Mouse (Mus musculus): ENCODE measurements at regions not wholly inside any gene's neighbourhood (a gene's known extent, or its start where the extent isn't known, plus 50 kb on each side); places are given as distances from the start of the nearest gene placed in this dataset.

- POLR2A ChIA-PET: no interaction called here
- in situ Hi-C loops (cut with MboI; ENCODE audit: low pct_unique_long_range_greater_than_20kb): loop anchor here (25.0 kb wide), 1 partner anchor 1451 kb away; no protein-coding TSS in a partner anchor
- no peaks in the 10 kb centered on the region for H3K27me3 ChIP-seq
- ATAC-seq (no peak), DNase-seq (ENCODE audit: low read depth, low spot score) (no peak)
- CTCF ChIA-PET: no interaction called here
- no peak for TF ChIP-seq CTCF (IDR thresholded peaks at IDR 0.05)
These were observed 160.8 kb downstream of the Wdr20rt start for GRCm38 (mm10) chr12:65386005-65386645.

- ATAC-seq: no peak
- in situ Hi-C loops (cut with MboI; ENCODE audit: low pct_unique_long_range_greater_than_20kb): loop anchor here (25.0 kb wide), 1 partner anchor 1450 kb away; no protein-coding TSS in a partner anchor
- no peak for DNase-seq (ENCODE audit: low read depth, low spot score)
- ChIA-PET CTCF (no interaction called here), POLR2A (no interaction called here)
- no peaks in the 10 kb centered on the region for H3K27me3 ChIP-seq
- no peak for TF ChIP-seq CTCF (IDR thresholded peaks at IDR 0.05)
These were observed 161.7 kb downstream of the Wdr20rt start for GRCm38 (mm10) chr12:65387042-65387441.

- DNase-seq (ENCODE audit: low read depth, low spot score): no peak
- H3K27me3 ChIP-seq: peaks cover 6% of the 10 kb centered on the region
- no peak for TF ChIP-seq CTCF (IDR thresholded peaks at IDR 0.05)
- ChIA-PET POLR2A (no interaction called here), CTCF (no interaction called here)
- in situ Hi-C loops (cut with MboI; ENCODE audit: low pct_unique_long_range_greater_than_20kb): loop anchor here (25.0 kb wide), 1 partner anchor 1448 kb away; no protein-coding TSS in a partner anchor
- ATAC-seq: no peak
These were observed 164.2 kb downstream of the Wdr20rt start for GRCm38 (mm10) chr12:65389512-65389911.

GRCm38 (mm10) chr12:65390330-65390729 lies 165.0 kb downstream of the Wdr20rt start:
- in situ Hi-C loops (cut with MboI; ENCODE audit: low pct_unique_long_range_greater_than_20kb): loop anchor here (25.0 kb wide), 1 partner anchor 1447 kb away; no protein-coding TSS in a partner anchor
- no peak for DNase-seq (ENCODE audit: low read depth, low spot score)
- no peak for TF ChIP-seq CTCF (IDR thresholded peaks at IDR 0.05)
- POLR2A ChIA-PET: no interaction called here
- CTCF ChIA-PET: no interaction called here
- peaks cover 6% of the 10 kb centered on the region for H3K27me3 ChIP-seq
- no peak for ATAC-seq

- peak; percentile 90 for ATAC-seq
- ChIA-PET POLR2A (no interaction called here), CTCF (no interaction called here)
- in situ Hi-C loops (cut with MboI; ENCODE audit: low pct_unique_long_range_greater_than_20kb): no loop called here
- H3K27me3 ChIP-seq: no peaks in the 10 kb centered on the region
- no peak for DNase-seq (ENCODE audit: low read depth, low spot score)
- TF ChIP-seq CTCF (IDR thresholded peaks at IDR 0.05): peak; percentile 60
These were observed 176.6 kb downstream of the Wdr20rt start for GRCm38 (mm10) chr12:65401728-65402419.

- ATAC-seq (no peak), DNase-seq (ENCODE audit: low read depth, low spot score) (no peak)
- H3K27me3 ChIP-seq: no peaks in the 10 kb centered on the region
- POLR2A ChIA-PET: no interaction called here
- CTCF ChIA-PET: no interaction called here
- no peak for TF ChIP-seq CTCF (IDR thresholded peaks at IDR 0.05)
- in situ Hi-C loops (cut with MboI; ENCODE audit: low pct_unique_long_range_greater_than_20kb): no loop called here
These were observed 177.8 kb downstream of the Wdr20rt start for GRCm38 (mm10) chr12:65403124-65403523.

- in situ Hi-C loops (cut with MboI; ENCODE audit: low pct_unique_long_range_greater_than_20kb): no loop called here
- CTCF ChIA-PET: no interaction called here
- no peak for ATAC-seq
- H3K27me3 ChIP-seq: no peaks in the 10 kb centered on the region
- TF ChIP-seq CTCF (IDR thresholded peaks at IDR 0.05): no peak
- no peak for DNase-seq (ENCODE audit: low read depth, low spot score)
- POLR2A ChIA-PET: interaction anchor here (0.6 kb wide), 1 partner anchor 127 kb away, joined by 3 read pairs; no protein-coding TSS in a partner anchor
These were observed 187.8 kb downstream of the Wdr20rt start for GRCm38 (mm10) chr12:65413034-65413700.

GRCm38 (mm10) chr12:65414393-65414792 lies 189.1 kb downstream of the Wdr20rt start:
- in situ Hi-C loops (cut with MboI; ENCODE audit: low pct_unique_long_range_greater_than_20kb): no loop called here
- CTCF ChIA-PET: no interaction called here

GRCm38 (mm10) chr12:65416909-65417308 lies 191.6 kb downstream of the Wdr20rt start:
- ChIA-PET CTCF (no interaction called here), POLR2A (no interaction called here)
- ATAC-seq: no peak
- H3K27me3 ChIP-seq: no peaks in the 10 kb centered on the region
- in situ Hi-C loops (cut with MboI; ENCODE audit: low pct_unique_long_range_greater_than_20kb): no loop called here
- no peak for DNase-seq (ENCODE audit: low read depth, low spot score)
- no peak for TF ChIP-seq CTCF (IDR thresholded peaks at IDR 0.05)

More at GRCm38 (mm10) chr12:65414393-65414792, 189.1 kb downstream of the Wdr20rt start:
- H3K27me3 ChIP-seq: no peaks in the 10 kb centered on the region
- DNase-seq (ENCODE audit: low read depth, low spot score) (no peak), ATAC-seq (no peak)
- TF ChIP-seq CTCF (IDR thresholded peaks at IDR 0.05): no peak
- POLR2A ChIA-PET: no interaction called here

GRCm38 (mm10) chr12:65420127-65420526 lies 194.8 kb downstream of the Wdr20rt start:
- DNase-seq (ENCODE audit: low read depth, low spot score) (no peak), ATAC-seq (no peak)
- POLR2A ChIA-PET: no interaction called here
- H3K27me3 ChIP-seq: no peaks in the 10 kb centered on the region
- TF ChIP-seq CTCF (IDR thresholded peaks at IDR 0.05): no peak
- CTCF ChIA-PET: no interaction called here
- in situ Hi-C loops (cut with MboI; ENCODE audit: low pct_unique_long_range_greater_than_20kb): no loop called here

GRCm38 (mm10) chr12:65424506-65424905 lies 199.2 kb downstream of the Wdr20rt start:
- ChIA-PET POLR2A (interaction anchor here (0.7 kb wide), 1 partner anchor 508 kb away, joined by 11 read pairs; no protein-coding TSS in a partner anchor), CTCF (no interaction called here)
- no peak for DNase-seq (ENCODE audit: low read depth, low spot score)
- TF ChIP-seq CTCF (IDR thresholded peaks at IDR 0.05): no peak
- in situ Hi-C loops (cut with MboI; ENCODE audit: low pct_unique_long_range_greater_than_20kb): no loop called here
- no peaks in the 10 kb centered on the region for H3K27me3 ChIP-seq
- no peak for ATAC-seq

Measured in Patski (cell line).